Mouse (Mus musculus) neural tube, embryonic 15.5 days (tissue): Measurements from ENCODE around the gene Shank2. TPM values are rescaled to one million over a fixed set of nuclear protein-coding genes. Genes with fewer than 3 reads are reported as not detected.

Experiments
- ATAC-seq: fragments of 200-750 bp; cut with Nextera tagmentation; 2 replicates; pipeline ENCODE4 v1.8.0; 2017; ENCODE audit warnings: mild to moderate bottlenecking, moderate TSS enrichment, moderate library complexity; ENCODE audit not compliant: low FRiP score
- H3K27ac ChIP-seq: fragments of 300-500 bp; sonication (generic); replicated peaks from 2 replicates; pipeline ENCODE4 v1.5.1; 2015; ENCODE audit warnings: mild to moderate bottlenecking, inconsistent platforms
- H3K27me3 ChIP-seq: fragments of 300-500 bp; sonication (generic); replicated peaks from 2 replicates; pipeline ENCODE4 v1.6.1; 2015; ENCODE audit warnings: inconsistent platforms
- H3K36me3 ChIP-seq: fragments of 300-500 bp; sonication (generic); 2 replicates; pipeline ENCODE4 v1.6.1; 2015; ENCODE audit warnings: inconsistent platforms
- H3K4me1 ChIP-seq: fragments of 300-500 bp; sonication (generic); 2 replicates; pipeline ENCODE4 v1.6.1; 2015; ENCODE audit warnings: inconsistent platforms
- H3K4me2 ChIP-seq: fragments of 300-500 bp; sonication (generic); 2 replicates; pipeline ENCODE4 v1.6.1; 2015; ENCODE audit warnings: inconsistent platforms, mild to moderate bottlenecking, moderate library complexity
- H3K4me3 ChIP-seq: fragments of 300-500 bp; sonication (generic); replicated peaks from 2 replicates; pipeline ENCODE4 v1.5.1; 2015; ENCODE audit warnings: mild to moderate bottlenecking, inconsistent platforms
- H3K9ac ChIP-seq: fragments of 300-500 bp; sonication (generic); replicated peaks from 2 replicates; pipeline ENCODE4 v1.6.1; 2015; ENCODE audit warnings: mild to moderate bottlenecking, inconsistent platforms
- H3K9me3 ChIP-seq: fragments of 300-500 bp; sonication (generic); replicated peaks from 2 replicates; pipeline ENCODE4 v1.6.1; 2016; ENCODE audit warnings: inconsistent platforms
- WGBS: fragments of 180-500 bp; shearing (Covaris S2); methylation state at CpG from one replicate; pipeline ENCODE4 v1.1.7; 2015; ENCODE audit warnings: mixed read lengths; 5-methylcytosine and 5-hydroxymethylcytosine counted together
- polyA plus RNA-seq: library from polyadenylated mRNA; unstranded; fragments of >200 nt; fragmentation: Nextera tagmentation; extraction: Ambion mirVana; gene quantifications from 2 replicates; pipeline ENCODE4 v1.2.1, GENCODE M21; 2015

Shank2 gene
- polyA plus RNA-seq, 1 experiment from 2014 or later, result 9.8 TPM

DNA sequence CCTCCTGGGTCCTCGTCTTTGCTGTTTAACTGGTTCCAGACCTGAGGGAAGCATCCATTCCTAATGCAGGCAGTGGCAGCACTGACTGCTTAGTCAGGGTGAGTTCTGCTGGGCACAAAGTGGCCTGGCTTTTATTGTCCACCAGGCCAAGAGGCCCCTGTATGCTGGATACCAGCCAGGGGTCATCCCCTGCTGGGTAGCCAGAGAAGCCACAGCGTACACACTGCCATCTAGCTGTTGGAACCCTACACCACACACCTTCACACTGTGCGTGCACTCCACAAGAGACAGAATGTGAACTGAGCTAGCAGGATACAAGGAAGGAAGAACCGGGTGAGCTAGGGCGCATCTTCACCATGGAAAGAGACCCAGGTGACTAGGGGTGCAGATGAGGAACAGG lies 233.1 kb downstream of the Shank2 start:
- H3K27ac ChIP-seq, result no peak overlapping the region
- 56% methylated on average over 5 of the region's 5 CpGs for WGBS
- H3K4me3 ChIP-seq, result no peak overlapping the region
- H3K9me3 ChIP-seq, result no peaks in the 10 kb centered on the region
- no peaks in the 10 kb centered on the region for H3K36me3 ChIP-seq
- no peaks in the 10 kb centered on the region for H3K27me3 ChIP-seq
- ATAC-seq, result no peak
- no peak overlapping the region for H3K4me2 ChIP-seq
- H3K4me1 ChIP-seq, result peaks cover 53% of the 10 kb centered on the region
- no peak overlapping the region for H3K9ac ChIP-seq

DNA sequence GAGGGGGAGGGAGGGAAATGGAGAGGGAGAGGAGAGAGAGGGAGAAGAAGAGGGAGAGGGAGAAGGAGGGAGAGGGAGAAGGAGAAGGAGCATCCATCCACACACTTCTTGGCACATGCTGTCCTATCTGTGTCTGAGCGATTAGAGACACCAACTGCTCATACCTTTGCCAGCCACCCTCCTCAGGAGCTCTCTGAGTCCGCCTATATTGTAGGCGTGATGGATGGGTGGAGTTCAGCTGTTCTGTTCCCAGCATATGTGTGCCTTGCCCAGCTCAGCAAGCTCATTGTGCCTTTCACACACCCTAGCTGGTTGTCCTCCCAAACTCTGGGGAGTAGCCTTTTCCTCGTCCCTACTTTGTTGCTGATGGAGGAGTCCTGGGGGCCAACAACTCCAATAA lies 233.8 kb downstream of the Shank2 start:
- no peak for ATAC-seq
- no peak overlapping the region for H3K9ac ChIP-seq
- no peaks in the 10 kb centered on the region for H3K36me3 ChIP-seq
- no peak overlapping the region for H3K4me3 ChIP-seq
- no peaks in the 10 kb centered on the region for H3K27me3 ChIP-seq
- no peak overlapping the region for H3K27ac ChIP-seq
- H3K9me3 ChIP-seq, result no peaks in the 10 kb centered on the region
- peaks cover 61% of the 10 kb centered on the region for H3K4me1 ChIP-seq
- H3K4me2 ChIP-seq, result no peak overlapping the region
- 77% methylated on average over 4 of the region's 4 CpGs for WGBS

DNA sequence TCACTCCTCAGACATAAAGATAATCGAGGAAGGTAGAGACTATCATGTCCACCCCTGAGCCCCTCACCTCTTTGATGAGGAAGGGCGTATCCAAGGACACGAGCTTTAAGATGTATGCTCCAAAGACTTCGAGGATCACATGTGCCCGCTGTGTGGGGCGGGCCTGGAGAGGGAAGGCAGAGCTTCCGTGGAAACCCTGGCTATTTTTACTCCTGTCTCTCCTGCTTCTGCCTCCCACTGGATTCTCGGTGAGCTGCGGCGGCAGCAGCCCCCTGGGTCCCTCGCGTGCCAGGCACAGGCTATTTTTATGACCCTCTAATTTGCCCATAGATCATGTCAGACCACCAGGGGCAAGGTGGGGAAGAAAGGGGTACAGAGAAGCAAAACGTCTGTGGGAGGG lies 235.1 kb downstream of the Shank2 start:
- no peak for ATAC-seq

DNA sequence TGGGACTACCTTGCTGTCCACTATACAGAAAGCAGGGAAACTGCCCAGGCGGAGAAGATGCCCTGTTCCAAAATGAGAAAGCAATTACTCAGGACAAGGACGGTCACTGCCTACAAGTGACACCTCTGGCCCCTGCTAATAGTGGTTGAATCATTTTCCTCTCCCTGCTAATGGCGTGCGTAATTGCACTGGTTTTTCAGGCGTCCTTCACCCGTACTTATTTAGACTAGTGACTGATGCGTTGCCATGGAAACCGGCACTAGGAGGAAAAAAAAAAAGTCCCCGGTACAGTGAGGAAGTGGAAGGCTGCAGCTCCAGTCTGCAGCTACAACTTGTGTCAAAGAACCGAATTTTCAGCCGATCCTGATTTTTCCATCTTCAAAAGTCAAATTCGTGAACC lies 236.7 kb downstream of the Shank2 start:
- H3K4me3 ChIP-seq, result peak overlapping the region; percentile 28
- H3K27ac ChIP-seq, result peak overlapping the region; percentile 66
- no peaks in the 10 kb centered on the region for H3K36me3 ChIP-seq
- H3K9ac ChIP-seq, result peak overlapping the region; percentile 4; the same call in 1 of the 2 replicates
- H3K4me1 ChIP-seq, result peaks cover 49% of the 10 kb centered on the region
- H3K4me2 ChIP-seq, result peak overlapping the region; percentile 49
- 19% methylated on average over 12 of the region's 12 CpGs for WGBS
- 0 out of 2 replicates have a peak, but pooled peaks have one; percentile 39 for ATAC-seq
- no peaks in the 10 kb centered on the region for H3K9me3 ChIP-seq
- no peaks in the 10 kb centered on the region for H3K27me3 ChIP-seq

More for the DNA sequence above, 235.1 kb downstream of the Shank2 start:
- no peak overlapping the region for H3K4me2 ChIP-seq
- peaks cover 60% of the 10 kb centered on the region for H3K4me1 ChIP-seq
- H3K27ac ChIP-seq, result no peak overlapping the region
- H3K4me3 ChIP-seq, result no peak overlapping the region
- no peaks in the 10 kb centered on the region for H3K27me3 ChIP-seq
- 41% methylated on average over 13 of the region's 13 CpGs for WGBS
- H3K9me3 ChIP-seq, result no peaks in the 10 kb centered on the region
- no peak overlapping the region for H3K9ac ChIP-seq
- H3K36me3 ChIP-seq, result no peaks in the 10 kb centered on the region

DNA sequence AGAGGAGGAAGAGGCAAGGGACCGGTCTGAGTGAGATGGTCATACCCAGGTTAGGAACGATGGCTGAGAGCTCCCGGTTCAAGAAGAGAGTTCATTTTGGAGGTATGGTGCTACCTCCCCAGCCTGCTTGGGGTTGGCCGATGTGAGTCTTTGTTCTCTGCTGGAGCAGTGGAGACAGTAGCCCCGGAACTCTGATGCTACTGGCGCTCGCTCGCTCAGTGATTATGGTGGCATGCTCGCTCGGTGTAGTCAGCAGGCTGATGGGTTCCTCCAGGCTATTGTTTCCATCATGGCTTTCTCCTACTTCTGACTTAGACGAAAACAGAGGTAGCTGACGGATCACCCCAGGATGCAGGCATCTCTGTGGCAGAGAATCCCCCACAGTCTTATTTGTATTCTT lies 237.3 kb downstream of the Shank2 start:
- peak overlapping the region; percentile 28 for H3K4me3 ChIP-seq
- no peaks in the 10 kb centered on the region for H3K9me3 ChIP-seq
- peak overlapping the region; percentile 4; the same call in 1 of the 2 replicates for H3K9ac ChIP-seq
- no peaks in the 10 kb centered on the region for H3K36me3 ChIP-seq
- peak overlapping the region; percentile 39 for H3K27ac ChIP-seq
- WGBS, result 33% methylated on average over 12 of the region's 12 CpGs
- peaks cover 47% of the 10 kb centered on the region for H3K4me1 ChIP-seq
- H3K4me2 ChIP-seq, result peak overlapping the region; percentile 49
- 0 out of 2 replicates have a peak, but pooled peaks have one; percentile 34 for ATAC-seq
- H3K27me3 ChIP-seq, result no peaks in the 10 kb centered on the region

DNA sequence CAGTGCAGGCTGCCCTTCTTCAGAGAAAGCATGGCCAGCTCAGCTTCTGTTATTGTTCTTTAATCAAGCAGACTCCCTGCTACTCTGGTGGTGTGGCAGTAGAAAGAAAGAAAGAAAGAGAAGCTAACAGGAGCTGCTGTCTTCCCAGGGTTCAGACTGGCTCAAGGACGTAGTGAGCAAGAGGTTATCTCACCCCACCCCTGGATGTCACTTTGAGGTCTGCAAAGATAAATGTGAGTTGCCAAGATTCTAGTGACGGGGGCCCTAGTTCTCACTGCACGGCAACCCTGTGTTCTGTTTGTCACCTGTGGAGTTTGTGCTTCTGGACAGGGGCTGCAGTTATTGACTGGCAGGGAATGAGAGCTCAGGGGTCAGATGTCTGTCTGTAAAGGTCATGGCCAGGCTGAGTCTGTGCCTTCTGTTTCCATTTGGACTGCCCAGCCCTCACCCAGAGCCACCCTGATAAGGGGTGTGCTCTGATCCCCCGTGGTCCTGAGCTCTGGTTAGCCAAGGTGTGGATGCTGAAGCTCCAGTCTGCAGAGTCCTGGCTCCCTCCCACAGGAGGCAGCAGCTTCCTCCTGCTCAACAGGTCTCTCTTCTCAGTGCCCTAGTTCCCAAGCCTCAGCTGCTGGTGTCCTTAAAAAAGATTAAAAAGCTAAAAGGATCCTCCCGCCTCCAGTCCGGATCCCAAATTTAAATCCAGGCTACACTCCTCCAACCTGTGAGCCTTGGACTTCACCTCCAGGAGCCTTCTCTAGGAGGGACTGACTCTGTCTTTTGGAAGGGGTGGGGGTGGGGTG lies 238.0 kb downstream of the Shank2 start:
- no peak for ATAC-seq
- Histone ChIP-seq H3K9ac (peak overlapping the region; percentile 4; the same call in 1 of the 2 replicates), H3K27me3 (no peaks in the 10 kb centered on the region), H3K4me1 (peaks cover 47% of the 10 kb centered on the region), H3K36me3 (no peaks in the 10 kb centered on the region), H3K27ac (peak overlapping the region; percentile 39; the same call in 1 of the 2 replicates), H3K4me2 (peak overlapping the region; percentile 49), H3K9me3 (no peaks in the 10 kb centered on the region), H3K4me3 (peak overlapping the region; percentile 28)
- WGBS, result 45% methylated on average over 6 of the region's 6 CpGs

DNA sequence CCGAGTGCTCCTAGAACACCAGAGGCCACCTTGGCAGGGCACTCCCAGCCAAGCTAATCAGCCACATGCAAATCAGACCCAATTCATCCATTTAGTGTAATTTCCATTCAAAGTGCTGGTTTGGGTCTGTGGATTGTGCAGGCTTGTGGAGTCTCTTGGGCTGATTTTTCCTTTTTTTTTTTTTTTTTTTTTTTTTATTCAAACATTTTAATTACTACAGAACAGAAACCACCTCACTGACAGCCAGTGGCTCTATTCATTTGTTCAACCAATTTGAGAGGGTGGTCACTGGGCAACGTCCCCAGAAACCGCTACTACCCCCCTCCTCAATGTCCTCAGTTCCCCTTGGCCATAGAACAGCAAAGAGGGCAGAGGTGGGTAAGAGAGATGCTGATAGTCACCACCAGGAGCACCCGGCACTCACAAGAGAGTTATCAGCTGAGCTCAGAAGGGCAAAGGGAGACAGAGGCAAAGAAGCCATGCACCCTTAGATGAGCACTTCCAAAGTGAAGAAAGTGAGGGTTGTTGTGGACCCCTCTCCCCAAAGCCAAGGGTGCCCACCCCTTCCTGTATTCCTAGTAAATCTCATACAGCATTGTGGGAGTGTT lies 239.1 kb downstream of the Shank2 start:
- Histone ChIP-seq H3K4me1 (peaks cover 47% of the 10 kb centered on the region), H3K4me2 (peak overlapping the region; percentile 49), H3K9ac (no peak overlapping the region), H3K36me3 (no peaks in the 10 kb centered on the region), H3K9me3 (no peaks in the 10 kb centered on the region), H3K27me3 (no peaks in the 10 kb centered on the region), H3K27ac (no peak overlapping the region), H3K4me3 (no peak overlapping the region)
- WGBS, result 55% methylated on average over 4 of the region's 4 CpGs
- no peak for ATAC-seq

DNA sequence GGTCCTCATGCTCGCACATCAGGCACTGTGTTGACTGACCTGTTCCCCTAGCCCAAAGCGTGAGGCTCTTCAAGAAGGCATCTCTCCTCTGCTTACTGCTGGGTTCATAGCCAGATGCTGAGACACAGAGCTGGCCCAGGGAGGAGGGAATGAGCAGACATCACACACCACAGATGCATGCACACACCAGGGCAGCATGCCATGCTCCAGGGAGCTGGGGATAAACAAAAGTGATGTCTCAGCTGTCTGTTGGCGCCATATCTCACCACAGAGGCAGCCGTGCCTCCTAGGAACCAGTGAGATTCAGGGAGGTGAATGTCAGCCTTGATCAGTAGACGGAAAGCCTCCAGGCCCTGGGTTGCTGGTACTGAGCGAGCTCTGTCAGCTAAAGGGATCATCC lies 242.5 kb downstream of the Shank2 start:
- WGBS, result 74% methylated on average over 6 of the region's 6 CpGs
- Histone ChIP-seq H3K4me2 (no peak overlapping the region), H3K36me3 (no peaks in the 10 kb centered on the region), H3K9me3 (no peaks in the 10 kb centered on the region), H3K27me3 (no peaks in the 10 kb centered on the region), H3K9ac (no peak overlapping the region), H3K27ac (no peak overlapping the region), H3K4me3 (no peak overlapping the region), H3K4me1 (peaks cover 24% of the 10 kb centered on the region)
- no peak for ATAC-seq

DNA sequence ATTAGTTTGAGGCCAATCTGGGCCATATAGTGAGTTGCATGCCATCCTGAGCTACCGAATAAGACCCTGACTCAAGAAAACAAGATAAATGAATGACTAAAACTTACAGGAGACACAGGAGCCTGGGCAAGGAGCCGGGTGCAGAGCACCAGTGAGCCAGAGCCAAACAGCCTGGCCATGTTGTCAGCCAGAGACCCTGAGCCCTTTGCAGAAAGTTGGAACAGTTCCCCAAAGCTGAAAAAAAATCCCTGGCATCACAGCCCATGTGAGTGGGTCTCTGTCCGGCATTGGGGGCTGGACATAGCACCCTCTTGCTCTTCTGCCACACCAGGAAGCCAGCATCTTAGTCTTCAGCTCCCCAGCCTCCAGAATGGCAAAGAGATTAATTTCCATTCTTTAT lies 244.5 kb downstream of the Shank2 start:
- H3K9me3 ChIP-seq, result no peaks in the 10 kb centered on the region
- H3K4me1 ChIP-seq, result peaks cover 5% of the 10 kb centered on the region; the same call in 1 of the 2 replicates
- WGBS, result 76% methylated on average over 3 of the region's 3 CpGs
- no peak overlapping the region for H3K4me3 ChIP-seq
- H3K36me3 ChIP-seq, result no peaks in the 10 kb centered on the region
- H3K27me3 ChIP-seq, result no peaks in the 10 kb centered on the region
- no peak for ATAC-seq
- H3K27ac ChIP-seq, result no peak overlapping the region
- no peak overlapping the region for H3K4me2 ChIP-seq
- H3K9ac ChIP-seq, result no peak overlapping the region

DNA sequence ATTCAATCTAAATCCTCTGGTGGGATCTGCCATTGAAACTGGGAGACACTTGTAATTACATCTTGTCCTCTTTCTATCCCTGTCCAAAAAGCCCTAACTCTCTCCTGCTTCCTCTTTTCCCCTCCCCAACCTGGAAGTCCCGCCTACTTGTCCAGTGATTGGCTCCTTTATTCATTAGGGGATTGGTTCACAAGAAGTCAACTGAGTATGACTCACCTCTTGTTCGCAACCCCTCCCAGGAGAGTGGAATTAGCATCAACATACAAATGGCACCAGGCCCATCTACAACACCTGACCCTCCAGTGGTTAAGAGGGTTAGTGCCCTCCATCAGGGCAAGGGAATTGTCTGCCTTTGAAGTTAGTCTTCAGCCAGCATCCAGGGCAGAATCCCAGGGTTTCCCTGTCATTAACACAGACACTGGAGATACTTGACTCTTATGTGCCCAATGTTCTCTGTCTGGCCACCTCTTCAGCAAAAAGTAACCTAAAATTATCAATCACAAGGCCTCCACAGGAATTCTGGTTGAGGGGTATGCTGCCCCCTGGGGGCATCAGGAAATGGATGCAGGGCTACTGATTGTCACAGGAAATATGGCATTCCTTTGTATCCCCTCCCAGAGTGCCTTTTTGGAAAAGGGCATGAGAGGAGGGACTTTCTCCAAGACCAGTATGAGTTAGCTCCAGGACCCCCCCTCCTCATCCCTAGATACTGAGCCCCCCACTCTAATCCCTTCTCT lies 247.1 kb downstream of the Shank2 start:
- 43% methylated on average over 2 of the region's 2 CpGs for WGBS
- ATAC-seq, result no peak

DNA sequence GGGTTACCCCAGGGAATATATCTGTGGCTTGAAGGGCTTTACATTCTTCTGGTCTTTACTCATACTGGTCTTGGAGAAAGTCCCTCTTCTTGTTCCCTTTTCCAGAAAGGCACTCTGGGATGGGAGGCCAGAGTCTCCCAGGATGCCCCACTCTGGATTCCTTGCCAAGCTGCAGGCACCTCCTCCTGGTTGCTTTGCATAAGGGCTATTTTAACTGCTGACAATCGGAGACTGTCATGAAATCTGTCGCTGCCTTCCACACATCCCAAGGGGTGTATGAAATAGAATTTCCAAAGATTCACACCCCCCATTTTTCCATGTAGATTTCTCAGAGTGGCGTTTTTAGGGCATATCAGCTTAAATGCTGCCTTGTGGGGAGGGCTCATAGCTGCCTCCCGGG lies 249.1 kb downstream of the Shank2 start:
- Histone ChIP-seq H3K27me3 (no peaks in the 10 kb centered on the region), H3K4me2 (no peak overlapping the region), H3K4me3 (no peak overlapping the region), H3K9ac (no peak overlapping the region), H3K27ac (no peak overlapping the region), H3K4me1 (peaks cover 10% of the 10 kb centered on the region), H3K36me3 (no peaks in the 10 kb centered on the region), H3K9me3 (no peaks in the 10 kb centered on the region)
- ATAC-seq, result no peak
- 69% methylated on average over 4 of the region's 4 CpGs for WGBS

More for the DNA sequence above, 247.1 kb downstream of the Shank2 start:
- Histone ChIP-seq H3K4me1 (no peaks in the 10 kb centered on the region), H3K27ac (no peak overlapping the region), H3K9me3 (no peaks in the 10 kb centered on the region), H3K4me2 (no peak overlapping the region), H3K4me3 (no peak overlapping the region), H3K27me3 (no peaks in the 10 kb centered on the region), H3K36me3 (no peaks in the 10 kb centered on the region), H3K9ac (no peak overlapping the region)
